In the genomic region with DNA sequence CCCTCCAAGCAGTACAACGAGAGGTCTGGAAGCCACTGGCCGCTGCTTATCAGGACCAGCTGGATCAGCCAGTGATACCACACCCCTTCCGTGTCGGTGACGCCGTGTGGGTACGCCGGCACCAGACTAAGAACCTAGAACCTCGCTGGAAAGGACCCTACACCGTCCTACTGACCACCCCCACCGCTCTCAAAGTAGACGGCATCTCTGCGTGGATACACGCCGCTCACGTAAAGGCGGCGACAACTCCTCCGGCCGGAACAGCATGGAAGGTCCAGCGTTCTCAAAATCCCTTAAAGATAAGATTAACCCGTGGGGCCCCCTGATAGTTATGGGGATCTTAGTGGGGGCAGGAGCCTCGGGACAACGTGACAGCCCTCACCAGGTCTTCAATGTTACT, we compare ENCODE assay signal across 2 mouse cellular contexts.
DNase-seq lines count a peak whose midpoint lies in the region.

No protein-coding gene starts in this region.

- DNase-seq in cerebellum, adult 11-12 months, result peak; percentile 29
- DNase-seq in heart, adult 11 months, result peak; percentile 93
